Mouse (Mus musculus) liver, embryonic 14.5 days (tissue): ENCODE measurements around the gene Epha8. TPM values are rescaled to one million over a fixed set of nuclear protein-coding genes. Genes with fewer than 3 reads are reported as not detected.
A peak's percentile ranks its signal among the peaks of the same experiment; 100 is the strongest.

ENCODE experiments used
- ATAC-seq: fragments of 200-750 bp; cut with Nextera tagmentation; 2 replicates; pipeline ENCODE4 v1.8.0; 2017; ENCODE audit warnings: moderate number of reproducible peaks, mild to moderate bottlenecking, moderate library complexity; ENCODE audit not compliant: insufficient read depth
- DNase-seq, 3 experiments: peaks; one replicate each; pipeline ENCODE4 v3.0.0-alpha.2; 2012 to 2013; ENCODE audit warnings: low read depth in 3 of 3, low spot score in 3 of 3
- H3K27ac ChIP-seq: fragments of 300-500 bp; sonication (generic); 2 replicates; pipeline ENCODE4 v1.5.1; 2014; ENCODE audit warnings: moderate library complexity, mild to moderate bottlenecking, control low read depth, inconsistent platforms
- H3K27me3 ChIP-seq: fragments of 300-500 bp; sonication (generic); 2 replicates; pipeline ENCODE4 v1.6.1; 2014; ENCODE audit warnings: mild to moderate bottlenecking, low read length, moderate library complexity; ENCODE audit not compliant: control insufficient read depth, insufficient read depth
- H3K36me3 ChIP-seq: fragments of 300-500 bp; sonication (generic); replicated peaks from 2 replicates; pipeline ENCODE4 v1.6.1; 2014; ENCODE audit warnings: low read depth; ENCODE audit not compliant: control insufficient read depth, insufficient read depth
- H3K4me1 ChIP-seq, 2 experiments: fragments of 200-500 bp in 1 of 2; fragments of 300-500 bp in 1 of 2; sonication (generic) in 1 of 2; replicated peaks; 2 replicates each; pipeline ENCODE4 v1.6.1; 2012 to 2014; ENCODE audit warnings: antibody characterized with exemption in 1 of 2, inconsistent platforms in 1 of 2, low read length in 1 of 2; ENCODE audit not compliant: control insufficient read depth in 2 of 2, insufficient read depth in 2 of 2
- H3K4me2 ChIP-seq: fragments of 300-500 bp; sonication (generic); 2 replicates; pipeline ENCODE4 v1.6.1; 2014; ENCODE audit warnings: low read depth, mild to moderate bottlenecking, control low read depth, moderate library complexity
- H3K4me3 ChIP-seq, 2 experiments: fragments of 200-500 bp in 1 of 2; fragments of 300-500 bp in 1 of 2; sonication (generic) in 1 of 2; 2 replicates each; pipeline ENCODE4 v1.5.1; 2012 to 2014; ENCODE audit warnings: low read depth in 2 of 2, low read length in 2 of 2, mild to moderate bottlenecking in 2 of 2, control low read depth in 1 of 2, inconsistent platforms in 1 of 2, moderate library complexity in 1 of 2; ENCODE audit not compliant: insufficient read depth in 1 of 2
- H3K9ac ChIP-seq: fragments of 300-500 bp; sonication (generic); replicated peaks from 2 replicates; pipeline ENCODE4 v1.6.1; 2014; ENCODE audit warnings: mild to moderate bottlenecking, control low read depth, moderate library complexity
- H3K9me3 ChIP-seq: fragments of 300-500 bp; sonication (generic); 2 replicates; pipeline ENCODE4 v1.6.1; 2016; ENCODE audit warnings: low read length, mixed read lengths; ENCODE audit not compliant: control insufficient read depth
- CTCF ChIP-seq: IDR thresholded peaks from 2 replicates; pipeline ENCODE4 v1.5.1; 2016; ENCODE audit warnings: antibody characterized with exemption, low read depth, control low read depth
- EP300 ChIP-seq: IDR thresholded peaks from 2 replicates; pipeline ENCODE4 v1.6.1; 2016; ENCODE audit warnings: antibody characterized with exemption, low read depth
- WGBS: fragments of 180-500 bp; shearing (Covaris S2); extraction: QIAGEN DNeasy Blood & Tissue Kit; methylation state at CpG from one replicate; pipeline ENCODE4 v1.1.7; 2014; ENCODE audit not compliant: insufficient replicate concordance; 5-methylcytosine and 5-hydroxymethylcytosine counted together
- polyA plus RNA-seq, 2 experiments: library from polyadenylated mRNA; depleted of rRNA in 1 of 2; stranded (reverse) in 1 of 2; unstranded in 1 of 2; fragments of >200 nt; fragmentation: Nextera tagmentation in 1 of 2; extraction: Ambion mirVana in 1 of 2; gene quantifications; 2 replicates each; pipeline versions ENCODE4 v1.2.1 to v1.2.3; 2012 to 2014

Gene Epha8
- polyA plus RNA-seq, 2 experiments: 0.04 to 0.25 TPM

DNA sequence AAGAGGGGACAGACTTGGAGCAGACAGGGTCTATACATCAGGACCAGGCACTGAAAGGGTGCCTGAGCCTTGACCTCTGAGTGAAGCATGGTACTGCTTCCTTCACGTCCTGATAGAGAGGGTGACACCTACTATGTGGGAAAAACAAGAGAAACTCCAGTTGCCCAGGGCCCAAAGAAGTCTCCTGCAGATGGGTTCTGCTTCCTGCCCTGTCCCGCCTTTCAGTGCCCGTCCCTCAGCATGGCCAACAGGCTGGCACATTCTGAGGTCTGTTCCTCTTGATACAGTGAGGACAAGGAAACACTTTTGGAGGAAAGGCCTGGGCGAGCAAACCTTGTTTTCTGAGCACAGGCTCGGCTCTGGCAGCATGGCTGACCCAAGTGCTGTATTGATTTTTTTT lies 68.9 kb downstream of the Epha8 start:
- 45% methylated on average over 5 of the region's 5 CpGs for WGBS
- DNase-seq (no peak), ATAC-seq (no peak)
- no peaks in the 10 kb centered on the region for H3K4me1 ChIP-seq
- no peaks in the 10 kb centered on the region for H3K36me3 ChIP-seq
- TF ChIP-seq EP300: no peak
- H3K27me3 ChIP-seq: no peaks in the 10 kb centered on the region
- H3K27ac ChIP-seq: no peak overlapping the region
- no peak overlapping the region for H3K4me2 ChIP-seq
- no peak overlapping the region for H3K4me3 ChIP-seq
- no peak overlapping the region for H3K9ac ChIP-seq
- H3K9me3 ChIP-seq: no peaks in the 10 kb centered on the region

DNA sequence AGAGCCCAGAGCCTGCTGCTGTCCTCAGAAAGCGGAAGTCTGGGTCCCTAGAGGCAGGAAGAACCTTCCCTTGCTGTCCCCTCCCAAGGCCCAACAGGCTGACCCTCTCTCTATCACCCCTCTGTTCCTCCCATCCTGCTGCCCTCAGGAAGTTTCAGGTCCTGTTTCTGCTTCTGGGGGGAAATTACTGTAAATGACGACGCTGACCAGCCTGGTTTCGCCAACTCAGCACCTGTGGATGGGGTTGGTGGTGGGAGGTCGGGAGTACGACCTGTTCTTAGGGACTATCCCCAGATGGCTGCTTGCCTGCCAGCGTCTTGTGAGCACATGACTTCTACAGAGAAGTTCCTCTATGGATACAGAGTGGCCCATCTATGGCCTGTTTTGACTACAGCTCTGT lies 70.5 kb downstream of the Epha8 start, which contains the start of gene C1qb:
Gene C1qb, minus strand, starts transcription at position 87 of the 400 bp plus-strand sequence.
- ATAC-seq: peak; percentile 31; the same call in 1 of the 2 replicates
- WGBS: 28% methylated on average over 7 of the region's 7 CpGs
- Histone ChIP-seq H3K9ac (no peak within 1 kb of the TSS), H3K4me1 (no peaks in the 10 kb centered on the region), H3K4me3 (peak within 1 kb of the TSS in 1 of 2 experiments; percentile 14; a peak in 1 of 4 replicates), H3K9me3 (no peaks in the 10 kb centered on the region), H3K4me2 (no peak within 1 kb of the TSS), H3K36me3 (no peaks in the 10 kb centered on the region), H3K27me3 (no peaks in the 10 kb centered on the region), H3K27ac (no peak within 1 kb of the TSS)
- TF ChIP-seq CTCF (no peak), EP300 (no peak)
- DNase-seq: no peak

Other genes with a start within 250 kb of the Epha8 start
- 0.41 and 0.47 TPM in 2 replicates for gene Ephb2, start 120.8 kb downstream of the Epha8 start, polyA plus RNA-seq (2012; rRNA removed)
- 0.11 and 0.17 TPM in 2 replicates for gene Ephb2, start 120.8 kb downstream of the Epha8 start, polyA plus RNA-seq (2014; fragmentation: Nextera tagmentation; extraction: Ambion mirVana)
- gene C1qb, start 70.6 kb downstream of the Epha8 start, polyA plus RNA-seq (2012; rRNA removed): 57.9 and 67.0 TPM in 2 replicates
- 96.9 and 100 TPM in 2 replicates for gene C1qb, start 70.6 kb downstream of the Epha8 start, polyA plus RNA-seq (2014; fragmentation: Nextera tagmentation; extraction: Ambion mirVana)
- gene C1qc, start 63.8 kb downstream of the Epha8 start, polyA plus RNA-seq (2012; rRNA removed): 34.1 and 37.4 TPM in 2 replicates
- gene C1qc, start 63.8 kb downstream of the Epha8 start, polyA plus RNA-seq (2014; fragmentation: Nextera tagmentation; extraction: Ambion mirVana): 46.5 and 50.2 TPM in 2 replicates
- gene C1qa, start 58.0 kb downstream of the Epha8 start, polyA plus RNA-seq (2012; rRNA removed): 23.8 and 26.4 TPM in 2 replicates
- gene C1qa, start 58.0 kb downstream of the Epha8 start, polyA plus RNA-seq (2014; fragmentation: Nextera tagmentation; extraction: Ambion mirVana): 40.9 and 41.0 TPM in 2 replicates
- gene Zbtb40, start 92.0 kb upstream of the Epha8 start, polyA plus RNA-seq (2012; rRNA removed): 1.8 TPM in 2 replicates
- 1.1 and 1.4 TPM in 2 replicates for gene Zbtb40, start 92.0 kb upstream of the Epha8 start, polyA plus RNA-seq (2014; fragmentation: Nextera tagmentation; extraction: Ambion mirVana)